Mouse (Mus musculus) midbrain, embryonic 16.5 days (tissue): Measurements from ENCODE around the gene D11Wsu47e. TPM values are rescaled to one million over a fixed set of nuclear protein-coding genes. Genes with fewer than 3 reads are reported as not detected.

Experiments used
- ATAC-seq: fragments of 200-750 bp; cut with Nextera tagmentation; 2 replicates; pipeline ENCODE4 v1.8.0; 2017; ENCODE audit warnings: moderate TSS enrichment
- H3K27ac ChIP-seq: fragments of 300-500 bp; sonication (generic); 2 replicates; pipeline ENCODE4 v1.5.1; 2014; ENCODE audit warnings: mild to moderate bottlenecking, low read length, mixed read lengths
- H3K27me3 ChIP-seq: fragments of 300-500 bp; sonication (generic); 2 replicates; pipeline ENCODE4 v1.6.1; 2014; ENCODE audit warnings: low read depth, low read length, mixed read lengths; ENCODE audit not compliant: control insufficient read depth, insufficient read depth
- H3K36me3 ChIP-seq: fragments of 300-500 bp; sonication (generic); 2 replicates; pipeline ENCODE4 v1.6.1; 2014; ENCODE audit warnings: mild to moderate bottlenecking, low read length, moderate library complexity, mixed read lengths; ENCODE audit not compliant: control insufficient read depth, insufficient read depth
- H3K4me1 ChIP-seq: fragments of 300-500 bp; sonication (generic); 2 replicates; pipeline ENCODE4 v1.6.1; 2014; ENCODE audit warnings: mild to moderate bottlenecking, low read length, mixed read lengths; ENCODE audit not compliant: control insufficient read depth, insufficient read depth
- H3K4me2 ChIP-seq: fragments of 300-500 bp; sonication (generic); 2 replicates; pipeline ENCODE4 v1.6.1; 2014; ENCODE audit warnings: mild to moderate bottlenecking, low read length, mixed read lengths
- H3K4me3 ChIP-seq: fragments of 300-500 bp; sonication (generic); 2 replicates; pipeline ENCODE4 v1.5.1; 2014; ENCODE audit warnings: low read depth, mild to moderate bottlenecking, low read length, moderate library complexity, mixed read lengths
- H3K9ac ChIP-seq: fragments of 300-500 bp; sonication (generic); 2 replicates; pipeline ENCODE4 v1.6.1; 2014; ENCODE audit warnings: low read depth, low read length, mixed read lengths
- H3K9me3 ChIP-seq: fragments of 300-500 bp; sonication (generic); replicated peaks from 2 replicates; pipeline ENCODE4 v1.6.1; 2014; ENCODE audit warnings: mild to moderate bottlenecking, low read length, mixed read lengths; ENCODE audit not compliant: control insufficient read depth, poor library complexity, severe bottlenecking
- WGBS: fragments of 180-500 bp; shearing (Covaris S2); extraction: QIAGEN DNeasy Blood & Tissue Kit; methylation state at CpG from one replicate; pipeline ENCODE4 v1.1.7; 2014; 5-methylcytosine and 5-hydroxymethylcytosine counted together
- polyA plus RNA-seq: library from polyadenylated mRNA; unstranded; fragments of >200 nt; fragmentation: Nextera tagmentation; extraction: Ambion mirVana; gene quantifications from 2 replicates; pipeline ENCODE4 v1.2.1, GENCODE M21; 2015

The D11Wsu47e gene
- polyA plus RNA-seq, 1 experiment from 2014 or later, result 24.5 TPM

GRCm38 (mm10) chr11:113684707-113685426, 655 bp downstream of the D11Wsu47e start:
- 44% methylated on average over 25 of the region's 25 CpGs for WGBS
- ATAC-seq, result no peak

GRCm38 (mm10) chr11:113687031-113687430, 2.8 kb downstream of the D11Wsu47e start:
- Histone ChIP-seq H3K4me2 (no peak overlapping the region), H3K36me3 (peaks cover 26% of the 10 kb centered on the region), H3K4me1 (peaks cover 33% of the 10 kb centered on the region), H3K4me3 (no peak overlapping the region), H3K9ac (no peak overlapping the region), H3K27me3 (no peaks in the 10 kb centered on the region), H3K27ac (no peak overlapping the region), H3K9me3 (no peaks in the 10 kb centered on the region)
- no peak for ATAC-seq
- WGBS, result 47% methylated on average over 2 of the region's 2 CpGs

More at GRCm38 (mm10) chr11:113684707-113685426, 655 bp downstream of the D11Wsu47e start:
- Histone ChIP-seq H3K36me3 (peaks cover 21% of the 10 kb centered on the region), H3K4me2 (peak overlapping the region; percentile 89), H3K4me3 (peak overlapping the region; percentile 95), H3K27me3 (no peaks in the 10 kb centered on the region), H3K4me1 (peaks cover 43% of the 10 kb centered on the region), H3K9me3 (no peaks in the 10 kb centered on the region), H3K9ac (peak overlapping the region; percentile 85), H3K27ac (peak overlapping the region; percentile 78)

- Histone ChIP-seq H3K36me3 (peaks cover 45% of the 10 kb centered on the region), H3K27me3 (no peaks in the 10 kb centered on the region), H3K9me3 (no peaks in the 10 kb centered on the region), H3K4me3 (no peak overlapping the region), H3K9ac (no peak overlapping the region), H3K27ac (no peak overlapping the region), H3K4me2 (no peak overlapping the region), H3K4me1 (peaks cover 15% of the 10 kb centered on the region)
- WGBS, result 93% methylated on average over 12 of the region's 12 CpGs
- ATAC-seq, result no peak
Measured at GRCm38 (mm10) chr11:113690506-113690905, 6.3 kb downstream of the D11Wsu47e start.

GRCm38 (mm10) chr11:113691318-113691717, 7.1 kb downstream of the D11Wsu47e start:
- no peaks in the 10 kb centered on the region for H3K9me3 ChIP-seq
- no peak overlapping the region for H3K4me2 ChIP-seq
- 89% methylated on average over 5 of the region's 5 CpGs for WGBS
- no peaks in the 10 kb centered on the region for H3K27me3 ChIP-seq
- no peak overlapping the region for H3K9ac ChIP-seq
- H3K27ac ChIP-seq, result no peak overlapping the region
- peaks cover 51% of the 10 kb centered on the region for H3K36me3 ChIP-seq
- peaks cover 8% of the 10 kb centered on the region for H3K4me1 ChIP-seq
- ATAC-seq, result no peak
- H3K4me3 ChIP-seq, result no peak overlapping the region

GRCm38 (mm10) chr11:113691851-113692250, 7.6 kb downstream of the D11Wsu47e start:
- no peak overlapping the region for H3K27ac ChIP-seq
- no peak overlapping the region for H3K4me2 ChIP-seq
- no peak overlapping the region for H3K9ac ChIP-seq
- H3K36me3 ChIP-seq, result peaks cover 51% of the 10 kb centered on the region
- no peak overlapping the region for H3K4me3 ChIP-seq
- H3K9me3 ChIP-seq, result no peaks in the 10 kb centered on the region
- H3K4me1 ChIP-seq, result peaks cover 3% of the 10 kb centered on the region
- no peaks in the 10 kb centered on the region for H3K27me3 ChIP-seq
- WGBS, result 48% methylated on average over 3 of the region's 3 CpGs
- no peak for ATAC-seq

- WGBS, result 32% methylated on average over 5 of the region's 5 CpGs
- H3K9me3 ChIP-seq, result no peaks in the 10 kb centered on the region
- peaks cover 30% of the 10 kb centered on the region for H3K36me3 ChIP-seq
Measured at GRCm38 (mm10) chr11:113697571-113697970, 13.4 kb downstream of the D11Wsu47e start.

GRCm38 (mm10) chr11:113698013-113698545, 13.9 kb downstream of the D11Wsu47e start:
- no peaks in the 10 kb centered on the region for H3K4me1 ChIP-seq
- no peaks in the 10 kb centered on the region for H3K27me3 ChIP-seq
- WGBS, result 64% methylated on average over 12 of the region's 12 CpGs
- no peak overlapping the region for H3K27ac ChIP-seq
- no peak overlapping the region for H3K9ac ChIP-seq
- H3K4me3 ChIP-seq, result no peak overlapping the region
- H3K9me3 ChIP-seq, result no peaks in the 10 kb centered on the region
- H3K36me3 ChIP-seq, result peaks cover 28% of the 10 kb centered on the region
- ATAC-seq, result no peak
- no peak overlapping the region for H3K4me2 ChIP-seq

More at GRCm38 (mm10) chr11:113697571-113697970, 13.4 kb downstream of the D11Wsu47e start:
- no peak for ATAC-seq
- Histone ChIP-seq H3K27ac (no peak overlapping the region), H3K4me2 (no peak overlapping the region), H3K27me3 (no peaks in the 10 kb centered on the region), H3K9ac (no peak overlapping the region), H3K4me3 (no peak overlapping the region), H3K4me1 (no peaks in the 10 kb centered on the region)

GRCm38 (mm10) chr11:113699643-113700042, 15.4 kb downstream of the D11Wsu47e start:
- H3K27me3 ChIP-seq, result no peaks in the 10 kb centered on the region
- H3K4me1 ChIP-seq, result peaks cover 4% of the 10 kb centered on the region; the same call in 1 of the 2 replicates
- H3K4me3 ChIP-seq, result no peak overlapping the region
- H3K4me2 ChIP-seq, result no peak overlapping the region
- 87% methylated on average over 7 of the region's 7 CpGs for WGBS
- no peak for ATAC-seq
- H3K9me3 ChIP-seq, result no peaks in the 10 kb centered on the region
- no peak overlapping the region for H3K27ac ChIP-seq
- peaks cover 19% of the 10 kb centered on the region for H3K36me3 ChIP-seq
- H3K9ac ChIP-seq, result no peak overlapping the region

- Histone ChIP-seq H3K27me3 (0 out of 2 replicates have a peak, but pooled peaks cover 2% of the 10 kb centered on the region), H3K27ac (no peak overlapping the region), H3K36me3 (0 out of 2 replicates have a peak, but pooled peaks cover 5% of the 10 kb centered on the region), H3K4me3 (no peak overlapping the region), H3K4me1 (peaks cover 4% of the 10 kb centered on the region; the same call in 1 of the 2 replicates), H3K9ac (no peak overlapping the region), H3K9me3 (no peaks in the 10 kb centered on the region), H3K4me2 (no peak overlapping the region)
- ATAC-seq, result peak; percentile 43; the same call in 1 of the 2 replicates
- 37% methylated on average over 5 of the region's 5 CpGs for whole genome bisulfite sequencing
Measured at GRCm38 (mm10) chr11:113703758-113704157, 19.5 kb downstream of the D11Wsu47e start.
